Mouse (Mus musculus) hindbrain, postnatal 0 days (tissue): ENCODE data around the gene AI837181. TPM values are rescaled to one million over a fixed set of nuclear protein-coding genes. Genes with fewer than 3 reads are reported as not detected.

Experiments
- ATAC-seq: fragments of 200-750 bp; cut with Nextera tagmentation; 2 replicates; pipeline ENCODE4 v1.8.0; 2017; ENCODE audit warnings: mild to moderate bottlenecking, moderate TSS enrichment, moderate library complexity
- DNase-seq: peaks from one replicate; pipeline ENCODE4 v3.0.0-alpha.2; 2015; ENCODE audit warnings: low spot score
- H3K27ac ChIP-seq: fragments of 300-500 bp; sonication (generic); 2 replicates; pipeline ENCODE4 v1.5.1; 2014; ENCODE audit warnings: mild to moderate bottlenecking
- H3K27me3 ChIP-seq: fragments of 300-500 bp; sonication (generic); 2 replicates; pipeline ENCODE4 v1.6.1; 2014; ENCODE audit warnings: low read length, mixed read lengths; ENCODE audit not compliant: insufficient read depth
- H3K36me3 ChIP-seq: fragments of 300-500 bp; sonication (generic); 2 replicates; pipeline ENCODE4 v1.6.1; 2014; ENCODE audit warnings: low read length, mixed read lengths; ENCODE audit not compliant: insufficient read depth
- H3K4me1 ChIP-seq: fragments of 300-500 bp; sonication (generic); 2 replicates; pipeline ENCODE4 v1.6.1; 2014; ENCODE audit warnings: antibody characterized with exemption, low read length, mixed read lengths; ENCODE audit not compliant: insufficient read depth
- H3K4me2 ChIP-seq: fragments of 300-500 bp; sonication (generic); 2 replicates; pipeline ENCODE4 v1.6.1; 2014; ENCODE audit warnings: low read depth, mild to moderate bottlenecking, low read length, moderate library complexity, mixed read lengths
- H3K4me3 ChIP-seq: fragments of 300-500 bp; sonication (generic); 2 replicates; pipeline ENCODE4 v1.5.1; 2014; ENCODE audit warnings: low read length
- H3K9ac ChIP-seq: fragments of 300-500 bp; sonication (generic); replicated peaks from 2 replicates; pipeline ENCODE4 v1.6.1; 2014; ENCODE audit warnings: mild to moderate bottlenecking, low read length, moderate library complexity, mixed read lengths
- H3K9me3 ChIP-seq: fragments of 300-500 bp; sonication (generic); 2 replicates; pipeline ENCODE4 v1.6.1; 2016; ENCODE audit warnings: low read length, mixed read lengths
- CTCF ChIP-seq: IDR thresholded peaks from 2 replicates; pipeline ENCODE4 v1.5.1; 2016; ENCODE audit warnings: antibody characterized with exemption, control low read depth, low read depth
- WGBS: fragments of 180-500 bp; shearing (Covaris S2); extraction: QIAGEN DNeasy Blood & Tissue Kit; methylation state at CpG from one replicate; pipeline ENCODE4 v1.1.7; 2014; 5-methylcytosine and 5-hydroxymethylcytosine counted together
- polyA plus RNA-seq: library from polyadenylated mRNA; unstranded; fragments of >200 nt; fragmentation: Nextera tagmentation; extraction: Ambion mirVana; gene quantifications from 2 replicates; pipeline ENCODE4 v1.2.1, GENCODE M21; 2015
- total RNA-seq: library from RNA; depleted of rRNA; stranded (reverse); fragments of >200 nt; gene quantifications from 2 replicates; pipeline ENCODE4 v1.2.3, GENCODE M21; 2014

AI837181 gene
- total and polyA plus RNA-seq, 2 experiments from 2014 or later: 82.8 to 100 TPM

GRCm38 (mm10) chr19:5451766-5452165 lies 26.8 kb downstream of the AI837181 start:
- Histone ChIP-seq H3K4me3 (no peak overlapping the region), H3K4me2 (no peak overlapping the region), H3K27ac (no peak overlapping the region), H3K9ac (no peak overlapping the region), H3K4me1 (peaks cover 18% of the 10 kb centered on the region), H3K36me3 (no peaks in the 10 kb centered on the region), H3K9me3 (no peaks in the 10 kb centered on the region), H3K27me3 (peaks cover 25% of the 10 kb centered on the region)
- no peak for ATAC-seq
- no peak for DNase-seq
- TF ChIP-seq CTCF: 0 out of 2 replicates have a peak, but pooled peaks have one; percentile 1
- 82% methylated on average over 6 of the region's 6 CpGs for WGBS

GRCm38 (mm10) chr19:5455037-5455436 lies 30.1 kb downstream of the AI837181 start:
- 73% methylated on average over 12 of the region's 12 CpGs for WGBS
- no peak overlapping the region for H3K27ac ChIP-seq
- H3K4me1 ChIP-seq: peaks cover 19% of the 10 kb centered on the region
- H3K9me3 ChIP-seq: no peaks in the 10 kb centered on the region
- 0 out of 2 replicates have a peak, but pooled peaks cover 2% of the 10 kb centered on the region for H3K27me3 ChIP-seq
- ATAC-seq: no peak
- H3K36me3 ChIP-seq: no peaks in the 10 kb centered on the region
- DNase-seq: no peak
- H3K9ac ChIP-seq: no peak overlapping the region
- H3K4me2 ChIP-seq: peak overlapping the region; percentile 96
- H3K4me3 ChIP-seq: no peak overlapping the region
- TF ChIP-seq CTCF: no peak

- Histone ChIP-seq H3K4me1 (peaks cover 19% of the 10 kb centered on the region), H3K27ac (peak overlapping the region; percentile 99; the same call in 1 of the 2 replicates), H3K27me3 (no peaks in the 10 kb centered on the region), H3K36me3 (no peaks in the 10 kb centered on the region), H3K4me3 (peak overlapping the region; percentile 66), H3K9me3 (no peaks in the 10 kb centered on the region), H3K9ac (peak overlapping the region; percentile 82; the same call in 1 of the 2 replicates), H3K4me2 (peak overlapping the region; percentile 96)
- no peak for TF ChIP-seq CTCF
- DNase-seq (no peak), ATAC-seq (no peak)
- WGBS: 52% methylated on average over 8 of the region's 8 CpGs
Measured at GRCm38 (mm10) chr19:5455568-5455967, 30.6 kb downstream of the AI837181 start.

- H3K4me3 ChIP-seq: peak overlapping the region; percentile 66
- DNase-seq: peak; percentile 10
- no peaks in the 10 kb centered on the region for H3K27me3 ChIP-seq
- TF ChIP-seq CTCF: no peak
- H3K36me3 ChIP-seq: no peaks in the 10 kb centered on the region
- peak overlapping the region; percentile 96 for H3K4me2 ChIP-seq
- no peak for ATAC-seq
- H3K9ac ChIP-seq: peak overlapping the region; percentile 82
- no peaks in the 10 kb centered on the region for H3K9me3 ChIP-seq
- peak overlapping the region; percentile 99 for H3K27ac ChIP-seq
- peaks cover 23% of the 10 kb centered on the region for H3K4me1 ChIP-seq
- 3% methylated on average over 26 of the region's 26 CpGs for WGBS
Measured at GRCm38 (mm10) chr19:5456241-5456921, 31.4 kb downstream of the AI837181 start.

GRCm38 (mm10) chr19:5456922-5457745 lies 32.2 kb downstream of the AI837181 start:
- Histone ChIP-seq H3K4me1 (peaks cover 27% of the 10 kb centered on the region), H3K4me3 (peak overlapping the region; percentile 66), H3K27me3 (no peaks in the 10 kb centered on the region), H3K9me3 (no peaks in the 10 kb centered on the region), H3K4me2 (peak overlapping the region; percentile 96), H3K36me3 (no peaks in the 10 kb centered on the region), H3K27ac (peak overlapping the region; percentile 99), H3K9ac (peak overlapping the region; percentile 82)
- TF ChIP-seq CTCF: no peak; the same call in 1 of the 2 replicates
- ATAC-seq: peak; percentile 94
- peak; percentile 97 for DNase-seq
- WGBS: under 1% methylated on average over 70 of the region's 70 CpGs

GRCm38 (mm10) chr19:5457746-5458442 lies 33.0 kb downstream of the AI837181 start, which contains the start of gene Ccdc85b:
TSS of gene Ccdc85b (minus strand) at chr19:5457894.
- Histone ChIP-seq H3K4me3 (peak within 1 kb of the TSS; percentile 66), H3K9me3 (no peaks in the 10 kb centered on the region), H3K27ac (peak within 1 kb of the TSS; percentile 99), H3K27me3 (no peaks in the 10 kb centered on the region), H3K36me3 (0 out of 2 replicates have a peak, but pooled peaks cover 4% of the 10 kb centered on the region), H3K4me1 (peaks cover 27% of the 10 kb centered on the region), H3K9ac (peak within 1 kb of the TSS; percentile 82), H3K4me2 (peak within 1 kb of the TSS; percentile 96)
- WGBS: 13% methylated on average over 14 of the region's 14 CpGs
- DNase-seq (no peak), ATAC-seq (no peak)
- TF ChIP-seq CTCF: no peak
